Mouse (Mus musculus) urinary bladder, postnatal 10 days (tissue): Measurements from ENCODE around the gene Lrrn2.
"Not testable (repeated sequence)": the region's sequence is repeated elsewhere in the genome, so short reads cannot be mapped to it uniquely, and the experiment has no call there.

Experiments used
- DNase-seq: peaks from one replicate; pipeline ENCODE4 v3.0.0; 2022; ENCODE audit warnings: low spot score

Gene Lrrn2

DNA sequence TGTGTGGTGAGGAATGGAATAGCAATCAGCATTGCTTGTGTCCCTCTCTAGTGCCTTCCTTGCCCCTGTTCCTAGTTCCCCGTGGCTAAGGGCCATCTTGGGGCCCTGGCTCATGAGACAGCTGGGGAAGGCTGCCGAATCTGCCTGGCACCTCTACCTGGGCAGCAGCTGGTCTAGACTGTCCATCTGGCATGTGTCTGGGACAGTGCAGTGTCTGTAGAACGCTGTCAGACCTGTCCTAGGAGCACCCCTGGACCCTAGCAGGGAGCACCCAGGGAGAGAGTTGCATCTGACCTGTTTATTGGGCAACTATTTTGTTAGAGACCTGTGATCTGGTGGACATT, 48.8 kb downstream of the Lrrn2 start:
- no peak for DNase-seq

DNA sequence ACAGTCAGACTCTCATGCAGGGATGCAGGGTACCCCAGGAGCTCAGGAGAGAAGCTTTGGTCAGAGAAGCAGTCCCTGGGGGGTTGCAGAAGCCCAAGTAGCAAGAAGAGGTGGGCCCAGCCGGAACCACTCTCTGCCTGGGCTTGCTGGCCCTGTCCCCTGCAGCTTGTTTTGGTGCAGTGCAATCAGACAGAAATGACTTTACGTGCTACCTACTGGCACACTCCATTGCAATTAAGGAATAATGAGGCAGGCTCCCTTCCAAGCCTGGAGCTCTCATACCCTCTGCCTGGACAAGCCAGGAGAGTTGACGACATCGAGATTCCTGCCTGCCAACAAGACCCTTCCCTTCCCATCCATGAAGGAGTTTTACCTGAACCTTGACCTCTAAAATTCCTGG, 50.2 kb downstream of the Lrrn2 start:
- DNase-seq = no peak

DNA sequence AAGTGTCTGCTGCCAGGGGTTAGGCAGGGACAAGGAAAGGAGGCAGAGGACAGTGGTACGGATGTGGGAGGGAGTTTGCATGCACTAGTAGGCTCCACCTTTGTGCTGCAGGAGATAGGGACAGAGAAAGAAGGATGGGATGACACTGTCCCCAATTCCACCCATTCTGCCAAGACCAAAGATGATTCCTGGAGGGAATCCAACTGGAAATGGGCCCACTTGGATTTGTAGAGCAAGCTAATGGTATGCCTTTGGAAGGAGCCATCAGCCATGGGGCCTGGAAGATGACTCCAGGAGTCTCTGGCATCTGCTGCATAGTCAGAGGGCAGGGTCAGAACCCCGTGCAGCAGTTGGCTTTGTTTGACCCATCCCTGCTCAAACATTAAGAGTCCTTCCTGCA, 52.3 kb downstream of the Lrrn2 start:
- DNase-seq = no peak

DNA sequence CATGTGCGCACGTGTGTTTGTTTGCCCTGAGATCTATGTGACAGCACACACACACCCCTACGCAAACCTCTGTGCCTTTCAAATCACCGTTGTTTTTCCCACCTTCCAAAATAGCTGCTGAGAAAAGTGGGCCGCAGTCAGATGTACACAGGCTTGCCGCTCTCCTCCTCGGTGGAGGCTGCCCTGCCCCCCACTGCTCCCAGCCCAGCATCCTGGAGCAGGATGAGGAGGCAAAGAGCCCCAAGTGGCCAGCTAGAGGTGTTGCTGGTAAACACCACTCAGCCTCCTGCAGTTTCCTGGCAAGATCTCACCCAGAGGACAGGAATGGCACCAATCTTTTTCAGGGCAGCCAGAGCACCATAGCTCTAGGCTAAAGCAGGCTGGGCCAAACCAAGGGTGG, 54.8 kb downstream of the Lrrn2 start:
- no peak for DNase-seq

DNA sequence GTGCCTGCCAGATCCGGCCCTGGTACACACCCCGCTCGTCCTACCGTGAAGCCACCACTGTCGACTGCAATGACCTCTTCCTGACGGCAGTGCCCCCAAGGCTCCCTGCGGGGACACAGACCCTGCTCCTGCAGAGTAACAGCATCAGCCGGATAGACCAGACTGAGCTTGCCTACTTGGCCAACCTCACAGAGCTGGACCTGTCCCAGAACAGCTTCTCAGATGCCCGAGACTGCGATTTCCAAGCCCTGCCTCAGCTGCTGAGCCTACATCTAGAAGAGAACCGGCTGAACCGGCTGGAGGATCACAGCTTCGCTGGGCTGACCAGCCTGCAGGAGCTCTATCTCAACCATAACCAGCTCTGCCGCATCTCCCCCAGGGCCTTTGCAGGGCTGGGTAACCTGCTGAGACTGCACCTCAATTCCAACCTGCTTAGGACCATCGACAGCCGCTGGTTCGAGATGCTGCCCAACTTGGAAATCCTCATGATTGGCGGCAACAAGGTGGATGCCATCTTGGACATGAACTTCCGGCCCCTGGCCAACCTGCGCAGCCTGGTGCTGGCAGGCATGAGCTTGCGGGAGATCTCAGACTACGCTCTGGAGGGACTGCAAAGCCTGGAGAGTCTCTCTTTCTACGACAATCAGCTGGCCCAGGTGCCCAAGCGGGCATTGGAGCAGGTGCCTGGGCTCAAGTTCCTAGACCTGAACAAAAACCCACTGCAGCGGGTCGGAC, 57.4 kb downstream of the Lrrn2 start:
- no peak for DNase-seq

DNA sequence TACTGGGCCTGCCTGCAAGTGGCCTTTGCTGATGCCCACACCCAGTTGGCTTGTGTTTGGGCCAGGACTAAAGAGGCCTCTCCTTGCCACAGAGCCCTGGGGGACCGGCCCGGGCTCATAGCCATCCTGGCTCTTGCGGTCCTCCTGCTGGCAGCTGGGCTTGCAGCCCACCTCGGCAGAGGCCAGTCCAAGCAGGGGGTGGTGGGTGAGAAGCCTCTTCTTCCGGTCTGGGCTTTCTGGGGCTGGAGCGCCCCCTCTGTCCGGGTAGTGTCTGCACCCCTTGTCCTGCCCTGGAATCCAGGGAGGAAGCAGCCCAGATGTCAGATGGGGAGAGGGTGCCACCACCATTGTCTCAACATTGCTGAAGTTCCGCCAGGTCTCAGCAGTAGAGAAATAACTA, 58.9 kb downstream of the Lrrn2 start:
- DNase-seq = no peak

DNA sequence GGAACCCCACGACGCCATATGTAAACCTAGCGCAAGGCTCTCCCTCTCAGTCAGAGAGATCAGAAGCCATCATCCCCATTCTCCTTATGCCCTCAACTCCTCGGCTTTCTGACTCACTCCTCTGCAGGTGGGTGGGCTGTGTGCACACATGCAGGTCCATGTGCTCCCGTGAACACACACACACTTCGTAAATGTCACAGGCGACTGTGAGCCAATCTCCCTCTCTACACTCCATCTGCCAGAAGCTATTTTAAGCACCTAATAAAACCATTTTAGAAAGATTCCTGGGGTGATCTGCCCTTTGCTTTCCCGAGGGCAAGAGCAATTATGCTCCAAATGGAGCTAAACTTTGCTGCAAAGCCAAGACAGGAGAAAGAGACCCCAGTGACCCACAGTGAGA, 65.8 kb downstream of the Lrrn2 start:
- DNase-seq = no peak

DNA sequence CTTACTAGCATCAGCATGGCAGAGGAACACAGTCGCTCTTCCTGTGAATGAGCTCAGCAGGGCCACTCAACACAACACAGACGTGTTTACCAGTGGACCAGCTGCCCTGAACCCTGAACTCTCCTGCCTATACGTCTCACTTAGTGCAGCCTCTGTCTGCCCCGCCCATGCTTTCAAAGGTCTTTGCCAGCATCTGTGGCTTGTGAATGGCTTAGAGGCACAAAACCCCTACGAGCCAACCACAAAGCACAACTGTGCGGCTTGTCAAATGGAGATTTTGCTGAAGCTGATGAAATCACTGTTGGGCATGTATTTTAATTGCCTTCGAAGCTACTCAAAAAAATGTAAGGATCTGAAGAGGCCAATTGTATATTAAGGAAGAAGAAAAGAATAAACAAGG, 67.7 kb downstream of the Lrrn2 start:
- DNase-seq = no peak

DNA sequence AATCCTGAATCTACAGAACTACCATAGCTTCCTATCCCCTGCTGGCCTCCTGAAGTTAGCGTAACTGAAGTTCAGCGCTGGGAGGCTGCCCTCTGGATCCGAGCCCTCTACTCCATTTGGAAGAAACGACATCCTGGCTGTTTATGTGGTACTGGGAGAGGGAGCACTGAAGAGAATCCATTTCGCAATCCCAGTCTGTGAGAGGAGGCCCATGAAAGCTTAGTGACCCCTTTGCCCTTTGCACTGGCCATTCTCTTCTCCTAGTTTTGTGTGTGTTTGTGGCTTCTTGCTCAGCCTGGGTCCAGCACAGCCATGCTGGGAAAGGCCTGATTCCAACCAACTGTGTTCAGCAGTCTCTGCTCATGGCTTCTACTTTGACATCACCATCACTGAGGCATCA, 76.7 kb downstream of the Lrrn2 start:
- no peak for DNase-seq

DNA sequence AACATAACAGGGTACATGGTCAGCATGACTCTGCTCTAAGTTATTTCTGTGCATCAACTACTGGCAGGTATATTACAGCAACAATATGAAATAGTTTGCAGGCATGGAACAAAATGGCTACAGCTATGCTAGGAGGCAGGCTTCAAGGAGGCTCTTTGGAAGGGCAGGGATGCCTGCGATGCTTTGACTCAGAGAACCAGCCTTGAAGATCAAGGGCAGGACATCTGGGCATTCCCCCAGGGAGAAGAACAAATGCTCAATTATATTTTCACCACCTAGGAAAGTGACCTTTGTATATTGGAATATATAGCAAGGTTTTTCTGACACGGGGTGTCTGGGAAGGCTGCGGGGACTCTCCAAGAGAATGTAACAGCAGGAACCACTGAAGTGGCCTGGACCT, 81.7 kb downstream of the Lrrn2 start:
- DNase-seq = no peak

DNA sequence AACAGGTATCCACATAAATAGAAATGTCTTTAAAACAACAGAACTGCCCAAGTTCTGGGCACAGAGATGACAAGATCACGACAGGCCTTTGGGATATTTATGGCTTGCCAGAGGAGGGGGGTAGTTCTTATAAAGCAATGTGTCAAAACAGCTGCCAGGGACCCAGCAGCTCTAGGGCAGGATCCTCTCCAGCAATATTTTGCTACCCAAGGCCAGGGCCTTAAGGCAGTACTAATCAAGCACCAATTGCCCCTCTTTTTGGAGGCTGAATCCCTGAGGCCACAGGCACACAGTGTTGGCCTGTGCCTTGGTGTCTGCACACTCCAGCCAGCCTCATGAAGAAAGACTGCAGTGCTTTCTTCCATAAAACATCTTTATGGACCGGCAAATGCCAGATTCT, 84.0 kb downstream of the Lrrn2 start:
- DNase-seq = no peak

DNA sequence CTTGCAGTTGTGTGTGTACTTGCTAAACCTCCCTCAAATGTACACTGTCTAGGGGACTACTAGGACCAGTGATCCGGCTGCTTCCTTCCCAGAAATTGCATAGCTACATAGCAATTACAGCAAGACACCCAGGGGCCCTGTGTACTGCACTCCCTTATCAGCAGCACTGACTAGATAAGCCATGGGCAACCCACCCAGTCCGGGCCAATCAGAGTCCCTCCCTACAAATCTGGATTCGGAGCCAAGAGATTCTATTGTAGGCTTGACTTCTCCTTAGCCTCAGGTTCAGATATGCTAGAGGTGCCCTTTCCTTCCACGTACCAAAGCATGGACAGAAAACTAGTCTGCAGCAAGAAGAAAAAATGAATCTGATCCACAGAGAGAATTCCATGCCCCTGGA, 84.6 kb downstream of the Lrrn2 start:
- DNase-seq = no peak

DNA sequence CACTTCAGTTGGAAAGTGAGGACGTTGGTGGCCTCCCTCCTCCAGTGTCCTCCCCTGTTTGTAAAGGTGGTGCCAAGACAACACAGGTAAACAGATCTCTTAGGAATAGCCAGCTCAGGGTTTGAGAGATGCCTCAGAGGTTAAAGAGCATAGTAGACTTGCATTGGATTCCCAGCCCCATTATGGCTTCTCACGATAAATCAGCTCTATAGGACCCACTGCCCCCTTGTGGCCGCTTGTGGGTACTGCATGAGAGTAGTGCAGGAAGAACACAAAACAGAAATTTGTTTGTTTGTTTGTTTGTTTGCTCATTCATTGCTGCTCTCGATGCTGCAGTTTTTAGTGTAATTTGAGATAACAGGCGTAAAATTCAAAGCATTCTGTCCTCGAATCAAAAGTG, 88.6 kb downstream of the Lrrn2 start:
- no peak for DNase-seq

DNA sequence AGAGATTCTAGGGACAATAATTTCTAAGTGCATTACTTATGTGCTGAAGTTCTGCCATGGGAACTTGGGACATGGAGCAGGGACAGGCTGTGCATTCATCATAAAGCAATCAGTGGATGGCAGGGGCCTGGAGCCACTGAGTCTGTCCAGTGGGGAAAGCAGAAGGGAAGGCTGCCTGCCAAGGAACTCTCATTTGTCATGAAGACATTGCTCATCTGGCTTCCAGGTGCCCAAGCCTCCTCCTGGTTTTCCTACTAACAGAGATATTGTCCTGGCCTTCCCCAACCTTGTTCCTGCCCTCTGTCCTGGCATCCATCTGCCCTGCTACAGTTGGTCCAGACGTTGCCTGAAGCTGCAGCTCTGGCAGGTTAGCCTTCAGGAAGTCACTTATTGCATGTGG, 97.3 kb downstream of the Lrrn2 start:
- no peak for DNase-seq

DNA sequence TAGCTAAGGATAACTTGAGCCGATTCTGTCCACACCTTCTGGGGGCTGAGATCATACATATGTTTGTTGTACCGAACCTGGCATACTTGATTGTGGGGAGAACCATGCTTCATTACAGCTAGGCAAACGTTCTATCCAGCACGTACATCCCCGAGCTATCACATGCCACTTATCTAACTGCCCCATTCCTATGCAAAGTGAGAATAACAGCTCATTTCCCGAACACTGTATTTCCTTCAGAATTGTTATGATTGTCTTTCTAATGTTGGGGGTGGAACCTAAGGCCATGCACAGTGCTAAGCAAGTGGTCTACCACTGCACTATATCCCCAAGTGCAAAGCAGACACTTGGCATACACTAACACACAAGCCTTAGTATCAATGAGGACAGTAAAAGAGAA, 101.2 kb downstream of the Lrrn2 start:
- no peak for DNase-seq

DNA sequence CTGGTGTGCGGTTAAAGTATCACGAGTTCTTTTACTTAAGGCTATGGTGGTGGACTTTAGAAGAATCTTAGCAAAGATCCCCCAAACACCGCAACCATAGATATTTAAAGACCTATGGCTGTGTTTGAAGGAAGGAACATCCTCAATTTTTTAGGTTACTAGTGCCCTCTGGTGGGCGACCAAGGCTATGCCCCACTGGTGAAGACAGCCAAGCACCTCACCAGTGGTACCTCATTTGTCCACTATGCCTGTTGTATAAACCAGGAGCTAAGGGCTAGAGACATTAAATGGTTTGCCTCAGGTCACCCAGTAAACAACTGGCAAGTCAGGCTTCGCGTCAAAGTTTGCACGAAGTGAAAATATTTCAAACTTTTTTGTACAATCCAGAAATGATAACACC, 102.7 kb downstream of the Lrrn2 start:
- no peak for DNase-seq

DNA sequence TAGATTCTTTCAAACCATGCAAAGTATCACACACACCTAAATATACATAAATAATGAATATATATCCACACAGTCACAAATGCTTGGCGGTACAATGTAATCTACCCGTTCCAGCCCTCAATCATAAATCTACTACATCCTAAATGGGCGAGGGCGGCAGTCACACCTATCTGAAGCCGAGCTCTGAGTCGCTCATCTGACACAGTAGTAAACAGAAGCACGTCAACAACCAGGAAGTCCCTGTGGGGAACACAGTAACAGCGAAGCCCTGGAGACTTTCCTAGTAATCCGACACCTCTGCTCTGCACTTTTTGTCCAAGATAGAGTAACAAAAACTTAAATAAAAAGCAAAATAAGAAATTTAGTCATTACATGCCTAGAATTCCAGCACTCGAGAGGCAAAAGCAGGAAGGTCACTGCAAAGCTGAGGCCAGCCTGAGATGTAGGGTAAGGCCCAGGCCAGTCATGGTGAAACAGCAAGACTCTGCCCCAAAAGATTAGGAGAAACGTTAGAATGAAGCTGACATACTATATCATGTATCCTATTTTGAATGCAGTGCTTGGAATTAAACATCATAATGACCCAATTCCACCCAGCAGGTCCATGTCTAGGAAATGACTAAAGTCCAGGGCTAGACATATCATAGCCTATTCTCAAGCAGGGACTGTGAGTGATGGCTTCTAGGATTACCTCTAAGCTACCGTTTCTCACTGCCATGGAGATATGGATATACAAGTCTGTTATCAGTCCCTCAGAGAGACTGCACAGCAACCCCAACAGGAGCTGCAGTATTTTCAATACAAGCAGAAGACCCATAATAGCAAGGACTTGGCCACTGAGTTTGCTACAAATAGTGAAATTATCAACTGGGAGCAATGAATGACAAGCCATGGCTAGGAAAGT, 108.7 kb downstream of the Lrrn2 start:
- not testable (repeated sequence) for DNase-seq
